9 mouse cellular contexts compared by ENCODE assay signal in the genomic region with DNA sequence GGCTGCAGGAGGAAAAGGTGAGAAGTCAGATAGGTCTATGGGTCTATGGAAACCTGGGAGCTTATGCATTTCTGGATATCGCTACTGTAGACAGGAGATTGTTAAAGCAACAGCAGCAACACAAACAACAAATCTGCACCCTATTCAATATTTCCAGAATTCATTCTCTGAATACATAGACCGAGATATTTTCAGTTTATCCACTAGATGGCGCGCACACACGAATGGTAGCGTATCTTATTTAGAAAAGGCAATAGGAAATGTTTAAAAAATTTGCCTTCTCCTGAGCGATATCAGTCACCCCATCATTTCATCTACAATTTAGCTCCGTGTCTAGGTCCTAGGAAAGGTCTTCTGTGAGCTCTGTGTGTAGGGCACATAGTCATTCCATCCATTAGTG. TPM values are rescaled to one million over a fixed set of nuclear protein-coding genes. Genes with fewer than 3 reads are reported as not detected.
DNase-seq lines count a peak whose midpoint lies in the region; ATAC-seq and TF ChIP-seq lines count a peak whose summit lies in the region.
"Had no signal": no experiment of that assay in that cellular context is flagged by ENCODE, and none has a peak within 500 bp of the region (broad histone marks: within the 10 kb centered on the region; RNA-seq: fewer than 3 reads in every experiment).

No protein-coding gene starts in this region.

- intact Hi-C loops in gastrocnemius, postnatal 36 days (cut with DNase I) = no loop called here

- H3K4me1 ChIP-seq in heart, embryonic 11.5 days (ENCODE audit: control insufficient read depth, insufficient read depth, low read length) = no peaks in the 10 kb centered on the region
- H3K4me1 ChIP-seq in thymus, adult 2 months (replicated peaks; ENCODE audit: control insufficient read depth, insufficient read depth, low read length) = no peaks in the 10 kb centered on the region

- TF ChIP-seq CTCF in thymus, adult 2 months (IDR thresholded peaks at IDR 0.05; ENCODE audit: borderline replicate concordance, control insufficient read depth, extremely low read depth, insufficient read depth, low read length, poor library complexity) = no peak

- H3K4me2 ChIP-seq in heart, embryonic 11.5 days = peak overlapping the region; percentile 37

- no peaks in the 10 kb centered on the region for H3K36me3 ChIP-seq in heart, embryonic 11.5 days (ENCODE audit: control insufficient read depth, insufficient read depth, low read length)
- no peaks in the 10 kb centered on the region for H3K36me3 ChIP-seq in thymus, adult 2 months (ENCODE audit: control insufficient read depth, insufficient read depth, low read length)

- H3K9me3 ChIP-seq in heart, embryonic 11.5 days (replicated peaks; ENCODE audit: control insufficient read depth, low read length) = no peaks in the 10 kb centered on the region

- ATAC-seq in heart, embryonic 11.5 days (replicated peaks; ENCODE audit: insufficient number of reproducible peaks, low FRiP score, low TSS enrichment) = no peak
- no peak for ATAC-seq in megakaryocyte, adult 5-6 weeks (ENCODE audit: poor library complexity, severe bottlenecking)

- no peaks in the 10 kb centered on the region for H3K27me3 ChIP-seq in heart, embryonic 11.5 days (ENCODE audit: control insufficient read depth, insufficient read depth, low read length)
- no peaks in the 10 kb centered on the region for H3K27me3 ChIP-seq in thymus, adult 2 months (ENCODE audit: control insufficient read depth, insufficient read depth, low read length)

- H3K9ac ChIP-seq in heart, embryonic 11.5 days (ENCODE audit: low read depth, low read length) = no peak overlapping the region

- WGBS in heart, embryonic 11.5 days (ENCODE audit: insufficient replicate concordance) = 8% methylated on average over 8 of the region's 8 CpGs
- 4% methylated on average over 8 of the region's 8 CpGs for WGBS in thymus, adult 2 months

- no peak overlapping the region for H3K4me3 ChIP-seq in heart, embryonic 11.5 days (ENCODE audit: low read depth, low read length)
- no peak overlapping the region for H3K4me3 ChIP-seq in thymus, adult 2 months (ENCODE audit: control insufficient read depth, insufficient read depth, low read length)
- H3K4me3 ChIP-seq: myocyte had no signal

- H3K27ac ChIP-seq in heart, embryonic 11.5 days (ENCODE audit: low read depth, low read length) = no peak overlapping the region
- H3K27ac ChIP-seq in thymus, adult 2 months (ENCODE audit: control insufficient read depth, insufficient read depth, low read length) = no peak overlapping the region

- DNase-seq in heart, adult 11 months = no peak
- DNase-seq in thymus, adult 2 months = peak; percentile 1
- DNase-seq in thymus, postnatal 25 days = no peak
- DNase-seq in fibroblast of lung, adult 2 months (ENCODE audit: low read depth) = peak; percentile 6
- peak; percentile 18 for DNase-seq in lung, postnatal 14 days
- DNase-seq in gastrocnemius, postnatal 36 days = no peak

- no peak for TF ChIP-seq POLR2A in thymus, adult 2 months (IDR thresholded peaks at IDR 0.05; ENCODE audit: control insufficient read depth, extremely low read depth, insufficient read depth, low read length, poor library complexity)

RNA-seq across cellular contexts. Expression of a gene that starts 21.1 kb away (rescaled TPM):
- 0.13 TPM in 1 of 2 replicates, not detected in the other for polyA plus RNA-seq in heart, embryonic 11.5 days (2014; fragmentation: Nextera tagmentation; extraction: Ambion mirVana)
- polyA plus RNA-seq in thymus, adult 2 months (2012; rRNA removed) = 0.16 and 1.5 TPM in 2 replicates
- total RNA-seq in gastrocnemius, postnatal 36 days (2021) = under 1 TPM in 1 of 2 experiments, not detected in 1; 0.33 TPM
- not detected in 2 replicates for total RNA-seq in megakaryocyte, adult 5-6 weeks (2015)
- not detected in 2 replicates for total RNA-seq in megakaryocyte, adult 5-6 weeks (2017)

Comparison
In these comparisons a context has a peak if more than half of its experiments do, and no peak if none do; other contexts are left out.
1. DNase-seq: peak in thymus, adult 2 months (single experiment), fibroblast of lung, adult 2 months (single experiment) and lung, postnatal 14 days (single experiment); none in heart, adult 11 months (single experiment), thymus, postnatal 25 days (single experiment) and gastrocnemius, postnatal 36 days (0 of 2).